In genomic region chr16:4964731-4965391, GRCm38 (mm10) we compare ENCODE assay signal across 8 mouse cellular contexts. TPM values are rescaled to one million over a fixed set of nuclear protein-coding genes. Genes with fewer than 3 reads are reported as not detected.
DNase-seq lines count a peak whose midpoint lies in the region; ATAC-seq and TF ChIP-seq lines count a peak whose summit lies in the region.

No protein-coding gene starts in this region.

- H3K9me3 ChIP-seq in lung, postnatal 0 days (ENCODE audit: low read length): no peaks in the 10 kb centered on the region
- H3K9me3 ChIP-seq in embryonic facial prominence, embryonic 10.5 days: no peaks in the 10 kb centered on the region
- H3K9me3 ChIP-seq in intestine, embryonic 14.5 days (ENCODE audit: control insufficient read depth, low read length): no peaks in the 10 kb centered on the region
- H3K9me3 ChIP-seq in neural tube, embryonic 13.5 days: no peaks in the 10 kb centered on the region

- H3K4me1 ChIP-seq in lung, postnatal 0 days (ENCODE audit: insufficient read depth, low read depth, low read length): peaks cover 5% of the 10 kb centered on the region; the same call in 1 of the 2 replicates
- H3K4me1 ChIP-seq in embryonic facial prominence, embryonic 10.5 days: peaks cover 21% of the 10 kb centered on the region
- H3K4me1 ChIP-seq in intestine, embryonic 14.5 days (replicated peaks; ENCODE audit: control insufficient read depth, insufficient read depth, low read length): 0 out of 2 replicates have a peak, but pooled peaks cover 17% of the 10 kb centered on the region
- peaks cover 29% of the 10 kb centered on the region for H3K4me1 ChIP-seq in neural tube, embryonic 13.5 days (replicated peaks)

- no peaks in the 10 kb centered on the region for H3K27me3 ChIP-seq in lung, postnatal 0 days (replicated peaks; ENCODE audit: insufficient read depth, low read length)
- no peaks in the 10 kb centered on the region for H3K27me3 ChIP-seq in embryonic facial prominence, embryonic 10.5 days (replicated peaks; ENCODE audit: low read depth, poor library complexity, severe bottlenecking)
- H3K27me3 ChIP-seq in intestine, embryonic 14.5 days (replicated peaks; ENCODE audit: control insufficient read depth, insufficient read depth, low read length): no peaks in the 10 kb centered on the region
- H3K27me3 ChIP-seq in neural tube, embryonic 13.5 days: no peaks in the 10 kb centered on the region

- peak overlapping the region; percentile 52; the same call in 1 of the 2 replicates for H3K9ac ChIP-seq in lung, postnatal 0 days (replicated peaks; ENCODE audit: low read depth)
- peak overlapping the region; percentile 75 for H3K9ac ChIP-seq in intestine, embryonic 14.5 days (ENCODE audit: low read length)
- peak overlapping the region; percentile 83 for H3K9ac ChIP-seq in neural tube, embryonic 13.5 days

- no peak for ATAC-seq in lung, postnatal 0 days
- no peak; the same call in 1 of the 2 replicates for ATAC-seq in intestine, embryonic 14.5 days (replicated peaks; ENCODE audit: low FRiP score, low TSS enrichment, low read depth)
- peak; percentile 27 for ATAC-seq in neural tube, embryonic 13.5 days (ENCODE audit: low read depth)

- 19% methylated on average over 13 of the region's 13 CpGs for WGBS in lung, postnatal 0 days
- 28% methylated on average over 13 of the region's 13 CpGs for WGBS in embryonic facial prominence, embryonic 10.5 days
- 21% methylated on average over 13 of the region's 13 CpGs for WGBS in intestine, embryonic 14.5 days
- WGBS in neural tube, embryonic 13.5 days: 22% methylated on average over 13 of the region's 13 CpGs

- DNase-seq in lung, postnatal 0 days (ENCODE audit: low spot score): peak; percentile 24
- no peak for DNase-seq in lung, postnatal 25 days (ENCODE audit: low spot score)
- DNase-seq in embryonic facial prominence, embryonic 10.5 days (ENCODE audit: low spot score): no peak
- no peak for DNase-seq in intestine, embryonic 14.5 days (ENCODE audit: low spot score)
- DNase-seq in thymus, adult 18-20 months: no peak
- no peak for DNase-seq in left cerebral cortex, adult 9 months (ENCODE audit: low spot score in 2 of 2)
- DNase-seq in spleen, postnatal 14 days (ENCODE audit: low spot score in 2 of 2): no peak

- H3K4me2 ChIP-seq in lung, postnatal 0 days (replicated peaks; ENCODE audit: low read depth, low read length): peak overlapping the region; percentile 85
- H3K4me2 ChIP-seq in intestine, embryonic 14.5 days (ENCODE audit: low read length): peak overlapping the region; percentile 77
- peak overlapping the region; percentile 89 for H3K4me2 ChIP-seq in neural tube, embryonic 13.5 days

- peak overlapping the region; percentile 76 for H3K4me3 ChIP-seq in lung, postnatal 0 days (ENCODE audit: low read depth, low read length)
- H3K4me3 ChIP-seq in embryonic facial prominence, embryonic 10.5 days: peak overlapping the region; percentile 93
- peak overlapping the region; percentile 91 for H3K4me3 ChIP-seq in intestine, embryonic 14.5 days (ENCODE audit: low read depth, low read length)
- peak overlapping the region; percentile 66 for H3K4me3 ChIP-seq in neural tube, embryonic 13.5 days

- H3K36me3 ChIP-seq in lung, postnatal 0 days (ENCODE audit: insufficient read depth, low read length): no peaks in the 10 kb centered on the region
- H3K36me3 ChIP-seq in embryonic facial prominence, embryonic 10.5 days (replicated peaks): peaks cover 9% of the 10 kb centered on the region
- H3K36me3 ChIP-seq in intestine, embryonic 14.5 days (ENCODE audit: control insufficient read depth, insufficient read depth, low read length): 0 out of 2 replicates have a peak, but pooled peaks cover 3% of the 10 kb centered on the region
- H3K36me3 ChIP-seq in neural tube, embryonic 13.5 days: peaks cover 12% of the 10 kb centered on the region; the same call in 1 of the 2 replicates

- no peak for TF ChIP-seq EP300 in lung, postnatal 0 days (IDR thresholded peaks at IDR 0.05)

- TF ChIP-seq CTCF in lung, postnatal 0 days (IDR thresholded peaks at IDR 0.05): no peak

- H3K27ac ChIP-seq in lung, postnatal 0 days (ENCODE audit: low read length): peak overlapping the region; percentile 88
- peak overlapping the region; percentile 86 for H3K27ac ChIP-seq in embryonic facial prominence, embryonic 10.5 days (replicated peaks)
- no peak overlapping the region; the same call in 1 of the 2 replicates for H3K27ac ChIP-seq in intestine, embryonic 14.5 days (ENCODE audit: low read depth)
- H3K27ac ChIP-seq in neural tube, embryonic 13.5 days (replicated peaks): peak overlapping the region; percentile 84

RNA-seq across cellular contexts. Expression of gene Anks3, which starts 0.9 kb away (rescaled TPM):
- 41.0 and 43.4 TPM in 2 replicates for polyA plus RNA-seq in lung, postnatal 0 days (2015; fragmentation: Nextera tagmentation; extraction: Ambion mirVana)
- 45.3 and 45.8 TPM in 2 replicates for polyA plus RNA-seq in embryonic facial prominence, embryonic 10.5 days (2016; fragmentation: Nextera tagmentation; extraction: Ambion mirVana)
- polyA plus RNA-seq in intestine, embryonic 14.5 days (2014; fragmentation: Nextera tagmentation; extraction: Ambion mirVana): 45.0 and 51.7 TPM in 2 replicates
- 64.0 and 67.0 TPM in 2 replicates for polyA plus RNA-seq in neural tube, embryonic 13.5 days (2015; fragmentation: Nextera tagmentation; extraction: Ambion mirVana)

RNA-seq across cellular contexts. Expression of gene Nudt16l1, which starts 26.3 kb away (rescaled TPM):
- 87.6 and 92.0 TPM in 2 replicates for polyA plus RNA-seq in lung, postnatal 0 days (2015; fragmentation: Nextera tagmentation; extraction: Ambion mirVana)
- 139 and 151 TPM in 2 replicates for polyA plus RNA-seq in embryonic facial prominence, embryonic 10.5 days (2016; fragmentation: Nextera tagmentation; extraction: Ambion mirVana)
- polyA plus RNA-seq in intestine, embryonic 14.5 days (2014; fragmentation: Nextera tagmentation; extraction: Ambion mirVana): 145 and 162 TPM in 2 replicates
- polyA plus RNA-seq in neural tube, embryonic 13.5 days (2015; fragmentation: Nextera tagmentation; extraction: Ambion mirVana): 134 and 143 TPM in 2 replicates

RNA-seq across cellular contexts. Expression of gene Sept12, which starts 32.8 kb away (rescaled TPM):
- polyA plus RNA-seq in lung, postnatal 0 days (2015; fragmentation: Nextera tagmentation; extraction: Ambion mirVana): 0.14 and 0.27 TPM in 2 replicates
- not detected in 2 replicates for polyA plus RNA-seq in embryonic facial prominence, embryonic 10.5 days (2016; fragmentation: Nextera tagmentation; extraction: Ambion mirVana)
- 0.24 TPM in 1 of 2 replicates, not detected in the other for polyA plus RNA-seq in intestine, embryonic 14.5 days (2014; fragmentation: Nextera tagmentation; extraction: Ambion mirVana)
- not detected in 2 replicates for polyA plus RNA-seq in neural tube, embryonic 13.5 days (2015; fragmentation: Nextera tagmentation; extraction: Ambion mirVana)

RNA-seq across cellular contexts. Expression of gene Smim22, which starts 42.2 kb away (rescaled TPM):
- 57.5 and 59.4 TPM in 2 replicates for polyA plus RNA-seq in lung, postnatal 0 days (2015; fragmentation: Nextera tagmentation; extraction: Ambion mirVana)
- 3.4 and 3.6 TPM in 2 replicates for polyA plus RNA-seq in embryonic facial prominence, embryonic 10.5 days (2016; fragmentation: Nextera tagmentation; extraction: Ambion mirVana)
- 42.6 and 57.4 TPM in 2 replicates for polyA plus RNA-seq in intestine, embryonic 14.5 days (2014; fragmentation: Nextera tagmentation; extraction: Ambion mirVana)
- polyA plus RNA-seq in neural tube, embryonic 13.5 days (2015; fragmentation: Nextera tagmentation; extraction: Ambion mirVana): 2.5 TPM in 1 of 2 replicates, not detected in the other

RNA-seq across cellular contexts. Expression of gene Rogdi, which starts 48.5 kb away (rescaled TPM):
- 58.9 and 60.4 TPM in 2 replicates for polyA plus RNA-seq in lung, postnatal 0 days (2015; fragmentation: Nextera tagmentation; extraction: Ambion mirVana)
- 63.6 and 66.2 TPM in 2 replicates for polyA plus RNA-seq in embryonic facial prominence, embryonic 10.5 days (2016; fragmentation: Nextera tagmentation; extraction: Ambion mirVana)
- 57.0 and 59.3 TPM in 2 replicates for polyA plus RNA-seq in intestine, embryonic 14.5 days (2014; fragmentation: Nextera tagmentation; extraction: Ambion mirVana)
- polyA plus RNA-seq in neural tube, embryonic 13.5 days (2015; fragmentation: Nextera tagmentation; extraction: Ambion mirVana): 157 and 171 TPM in 2 replicates
